8 mouse cellular contexts compared by ENCODE assay signal in the genomic region with DNA sequence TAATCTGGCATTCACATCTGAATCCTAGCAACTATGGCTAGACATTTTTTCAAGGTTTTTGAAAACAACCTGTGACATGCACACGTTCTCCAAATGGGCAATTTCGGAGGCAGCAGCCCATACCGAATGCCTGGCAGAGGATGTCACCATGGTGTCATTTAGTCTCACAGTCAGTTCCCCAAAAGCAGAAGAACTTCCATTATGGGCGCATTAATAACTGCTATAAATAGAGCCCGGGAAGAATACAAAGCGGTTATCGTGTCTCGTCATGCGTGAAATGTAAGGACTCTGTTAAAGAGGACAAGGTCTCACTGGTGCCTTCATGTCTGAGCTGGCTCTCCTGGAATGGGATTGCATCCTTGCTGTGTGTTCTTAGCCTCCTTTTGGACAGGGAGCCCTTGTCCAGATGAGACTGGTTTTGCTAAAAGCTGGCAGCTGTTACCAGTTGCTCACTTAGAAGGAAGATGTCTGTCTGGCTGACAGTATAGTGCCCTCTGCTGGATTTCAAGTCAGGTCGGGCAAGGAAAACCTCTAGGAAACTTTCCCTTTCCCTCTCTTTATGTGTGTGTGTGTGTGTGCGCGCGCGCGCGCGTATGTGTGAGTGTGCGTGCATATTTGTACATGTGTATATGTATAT. TPM values are rescaled to one million over a fixed set of nuclear protein-coding genes. Genes with fewer than 3 reads are reported as not detected.
DNase-seq lines count a peak whose midpoint lies in the region; TF ChIP-seq lines count a peak whose summit lies in the region.
"Had no signal": no experiment of that assay in that cellular context is flagged by ENCODE, and none has a peak within 500 bp of the region (broad histone marks: within the 10 kb centered on the region; RNA-seq: fewer than 3 reads in every experiment).

No protein-coding gene starts in this region.

- H3K36me3 ChIP-seq in ES-Bruce4 (ENCODE audit: control insufficient read depth, insufficient read depth, low read length, poor library complexity, severe bottlenecking) = no peaks in the 10 kb centered on the region
- H3K36me3 ChIP-seq: embryonic facial prominence, embryonic 15.5 days had no signal

- no peak overlapping the region for H3K9ac ChIP-seq in ES-Bruce4 (ENCODE audit: low read depth, poor library complexity, severe bottlenecking)
- H3K9ac ChIP-seq: embryonic facial prominence, embryonic 15.5 days had no signal

- peak; percentile 3 for TF ChIP-seq CTCF in ES-Bruce4 (IDR thresholded peaks at IDR 0.05; ENCODE audit: low read depth, low read length)

- H3K4me3 ChIP-seq in ES-Bruce4 (ENCODE audit: low read depth, low read length) = no peak overlapping the region
- H3K4me3 ChIP-seq: embryonic facial prominence, embryonic 15.5 days had no signal

- peak; percentile 4 to 19 for DNase-seq in kidney, postnatal 36 days
- DNase-seq in kidney, postnatal 25 days = no peak
- DNase-seq in 416B (ENCODE audit: low read depth) = peak; percentile 65
- DNase-seq in embryo, embryonic 10 days (ENCODE audit: low spot score) = peak; percentile 22
- DNase-seq in c-Kit-positive CD71-positive TER-119-positive erythroid progenitor cells, embryonic 14.5 days (ENCODE audit: low spot score) = no peak
- DNase-seq in testis, postnatal 14 days (ENCODE audit: low spot score) = no peak

- no peak overlapping the region for H3K27ac ChIP-seq in ES-Bruce4 (ENCODE audit: insufficient read depth, low read length)
- H3K27ac ChIP-seq: embryonic facial prominence, embryonic 15.5 days had no signal

- H3K4me1 ChIP-seq in ES-Bruce4 (ENCODE audit: control insufficient read depth, insufficient read depth, low read length) = peaks cover 6% of the 10 kb centered on the region

- H3K27me3 ChIP-seq in ES-Bruce4 (ENCODE audit: control insufficient read depth, insufficient read depth, low read length, poor library complexity, severe bottlenecking) = no peaks in the 10 kb centered on the region

- TF ChIP-seq EP300 in ES-Bruce4 (IDR thresholded peaks at IDR 0.05; ENCODE audit: insufficient read depth, low read depth, low read length) = no peak

- TF ChIP-seq POLR2A in ES-Bruce4 (IDR thresholded peaks at IDR 0.05; ENCODE audit: insufficient read depth, low read length) = no peak

- H3K9me3 ChIP-seq in ES-Bruce4 (replicated peaks; ENCODE audit: control insufficient read depth, insufficient read depth, low read length, poor library complexity, severe bottlenecking) = no peaks in the 10 kb centered on the region
- H3K9me3 ChIP-seq: embryonic facial prominence, embryonic 15.5 days had no signal

RNA-seq across cellular contexts. Expression of gene Syk, which starts 17.8 kb away (rescaled TPM):
- 11.3 and 11.4 TPM in 2 replicates for polyA plus RNA-seq in ES-Bruce4 (2011; ENCODE audit: insufficient read depth, insufficient read length, low read depth, missing spikeins)

RNA-seq across cellular contexts. Expression of gene Diras2, which starts 34.1 kb away (rescaled TPM):
- polyA plus RNA-seq in ES-Bruce4 (2011; ENCODE audit: insufficient read depth, insufficient read length, low read depth, missing spikeins) = 0.21 TPM in 1 of 2 replicates, not detected in the other

Comparison
In these comparisons a context has a peak if more than half of its experiments do, and no peak if none do; other contexts are left out.
1. DNase-seq: peak in kidney, postnatal 36 days (2 of 2), 416B (single experiment) and embryo, embryonic 10 days (single experiment); none in kidney, postnatal 25 days (0 of 2), c-Kit-positive CD71-positive TER-119-positive erythroid progenitor cells, embryonic 14.5 days (single experiment) and testis, postnatal 14 days (single experiment).